Mouse (Mus musculus): ENCODE measurements at regions not wholly inside any gene's neighbourhood (a gene's known extent, or its start where the extent isn't known, plus 50 kb on each side); places are given as distances from the start of the nearest gene placed in this dataset.

DNA sequence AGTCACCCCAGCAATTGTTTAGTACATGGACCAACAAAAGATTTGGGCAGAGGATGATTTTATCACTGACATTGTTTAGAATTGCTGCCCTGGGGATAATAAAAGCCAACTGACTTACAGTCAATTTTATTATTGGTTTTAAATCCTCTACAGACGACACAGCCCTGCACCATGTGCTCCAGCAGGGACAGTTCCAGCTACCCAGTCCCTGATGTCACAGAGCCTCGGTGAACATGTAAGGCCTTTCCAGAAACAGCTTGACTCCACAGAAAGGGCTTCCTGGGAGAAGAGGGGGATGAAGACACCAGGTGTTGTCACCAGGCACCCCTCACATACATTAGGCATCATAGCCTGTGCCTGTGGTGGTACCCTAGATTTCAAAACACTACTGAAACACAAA, 447.0 kb upstream of the Smim15 start:
- TF ChIP-seq EP300 (IDR thresholded peaks at IDR 0.05; ENCODE audit: low read depth) (no peak), CTCF (IDR thresholded peaks at IDR 0.05; ENCODE audit: low read depth) (no peak)
